Mouse (Mus musculus) gastrocnemius, postnatal 36 days (tissue): ENCODE measurements around the gene Pdpn. TPM values are rescaled to one million over a fixed set of nuclear protein-coding genes. Genes with fewer than 3 reads are reported as not detected.

Experiments
- DNase-seq, 2 experiments: peaks; one replicate each; pipeline ENCODE4 v3.0.0; 2022
- intact Hi-C: fragments of 180-260 bp; cut with DNase I; formaldehyde crosslinking; loops from one replicate; pipeline ENCODE4 v1.15.1; 2025
- total RNA-seq, 2 experiments: library from RNA; stranded (reverse); gene quantifications; 2 replicates each; pipeline ENCODE4 v1.2.3; 2021

Gene Pdpn
- total RNA-seq, 2 experiments from 2014 or later: 7.0 to 7.7 TPM

- intact Hi-C loops: no loop called here
- no peak for DNase-seq
Observed at GRCm38 (mm10) chr4:143301042-143301441, 1.7 kb upstream of the Pdpn start.

GRCm38 (mm10) chr4:143300113-143300688 lies 837 bp upstream of the Pdpn start:
- no peak for DNase-seq
- intact Hi-C loops: no loop called here

- no peak for DNase-seq
- intact Hi-C loops: no loop called here
Observed at GRCm38 (mm10) chr4:143298431-143299315, 691 bp downstream of the Pdpn start.

GRCm38 (mm10) chr4:143297016-143297556 lies 2.3 kb downstream of the Pdpn start:
- intact Hi-C loops: no loop called here

GRCm38 (mm10) chr4:143296153-143296552 lies 3.2 kb downstream of the Pdpn start:
- intact Hi-C loops: no loop called here
- DNase-seq: no peak

More at GRCm38 (mm10) chr4:143297016-143297556, 2.3 kb downstream of the Pdpn start:
- DNase-seq: no peak

- no peak for DNase-seq
- intact Hi-C loops: no loop called here
Observed at GRCm38 (mm10) chr4:143294324-143294723, 5.0 kb downstream of the Pdpn start.

- intact Hi-C loops: no loop called here
- DNase-seq: peak; percentile 23 to 30
Observed at GRCm38 (mm10) chr4:143288880-143289279, 10.5 kb downstream of the Pdpn start.

GRCm38 (mm10) chr4:143288473-143288872 lies 10.9 kb downstream of the Pdpn start:
- DNase-seq: no peak
- intact Hi-C loops: no loop called here

- DNase-seq: no peak
- intact Hi-C loops: no loop called here
Observed at GRCm38 (mm10) chr4:143287065-143287464, 12.3 kb downstream of the Pdpn start.

- intact Hi-C loops: no loop called here
- no peak for DNase-seq
Observed at GRCm38 (mm10) chr4:143280166-143280565, 19.2 kb downstream of the Pdpn start.

GRCm38 (mm10) chr4:143279661-143280060 lies 19.7 kb downstream of the Pdpn start:
- intact Hi-C loops: no loop called here
- DNase-seq: peak in 1 of 2 experiments; percentile 25

GRCm38 (mm10) chr4:143279016-143279415 lies 20.3 kb downstream of the Pdpn start:
- DNase-seq: no peak
- intact Hi-C loops: no loop called here

- intact Hi-C loops: no loop called here
- DNase-seq: peak; percentile 42 to 46
Observed at GRCm38 (mm10) chr4:143278429-143278871, 20.9 kb downstream of the Pdpn start.

- intact Hi-C loops: no loop called here
Observed at GRCm38 (mm10) chr4:143277319-143277718, 22.0 kb downstream of the Pdpn start.

GRCm38 (mm10) chr4:143271571-143271970 lies 27.8 kb downstream of the Pdpn start:
- intact Hi-C loops: no loop called here

More at GRCm38 (mm10) chr4:143277319-143277718, 22.0 kb downstream of the Pdpn start:
- DNase-seq: no peak

GRCm38 (mm10) chr4:143270903-143271302 lies 28.5 kb downstream of the Pdpn start:
- no peak for DNase-seq
- intact Hi-C loops: no loop called here

More at GRCm38 (mm10) chr4:143271571-143271970, 27.8 kb downstream of the Pdpn start:
- DNase-seq: no peak

- no peak for DNase-seq
- intact Hi-C loops: no loop called here
Observed at GRCm38 (mm10) chr4:143262696-143263095, 36.7 kb downstream of the Pdpn start.

GRCm38 (mm10) chr4:143259718-143260349 lies 39.5 kb downstream of the Pdpn start:
- intact Hi-C loops: loop anchor here (2.0 to 5.0 kb wide), 2 partner anchors 51 to 122 kb away; no protein-coding TSS in a partner anchor
- DNase-seq: no peak

- intact Hi-C loops: loop anchor here (2.0 to 5.0 kb wide), 2 partner anchors 52 to 124 kb away; no protein-coding TSS in a partner anchor
- DNase-seq: peak; percentile 47 to 64
Observed at GRCm38 (mm10) chr4:143258517-143258916, 40.8 kb downstream of the Pdpn start.

- no peak for DNase-seq
- intact Hi-C loops: loop anchor here (2.0 to 5.0 kb wide), 2 partner anchors 53 to 124 kb away; no protein-coding TSS in a partner anchor
Observed at GRCm38 (mm10) chr4:143257971-143258370, 41.4 kb downstream of the Pdpn start.
